Mouse (Mus musculus): Measurements from ENCODE around the gene Fam13c.

DNA sequence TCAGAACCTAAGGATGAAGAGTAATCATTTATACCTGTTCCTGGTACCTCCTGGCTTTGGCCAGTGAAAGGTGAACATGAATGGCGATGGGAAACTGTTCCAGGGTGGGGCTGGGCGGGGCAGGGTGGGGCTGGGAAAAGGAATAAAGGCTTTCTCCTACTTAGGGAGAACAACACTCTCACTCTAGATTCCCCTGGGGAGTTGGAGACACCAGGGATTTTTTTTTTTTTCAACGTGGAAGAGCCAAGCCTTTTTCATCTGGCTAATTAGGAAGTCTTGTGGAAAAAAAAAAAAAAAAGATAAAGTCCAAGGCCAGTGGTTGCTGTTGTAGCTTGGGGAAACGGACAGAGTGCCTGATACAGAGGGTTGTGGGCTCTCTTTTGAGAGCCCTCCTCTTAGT, 7.5 kb downstream of the Fam13c start:
- no peak for TF ChIP-seq CTCF (IDR thresholded peaks at IDR 0.05; ENCODE audit: extremely low read depth, insufficient read depth, low read length)
- TF ChIP-seq POLR2A (IDR thresholded peaks at IDR 0.05; ENCODE audit: extremely low read depth, insufficient read depth, low read length): no peak

Data from cortical plate, adult 2 months (tissue).